Mouse (Mus musculus) embryo, embryonic 11 days (tissue): ENCODE measurements around the gene Abcb5.
"Not testable (repeated sequence)": the region's sequence is repeated elsewhere in the genome, so short reads cannot be mapped to it uniquely, and the experiment has no call there.

Source experiments
- DNase-seq: peaks from one replicate; pipeline ENCODE4 v3.0.0-alpha.2; 2015

Gene Abcb5

DNA sequence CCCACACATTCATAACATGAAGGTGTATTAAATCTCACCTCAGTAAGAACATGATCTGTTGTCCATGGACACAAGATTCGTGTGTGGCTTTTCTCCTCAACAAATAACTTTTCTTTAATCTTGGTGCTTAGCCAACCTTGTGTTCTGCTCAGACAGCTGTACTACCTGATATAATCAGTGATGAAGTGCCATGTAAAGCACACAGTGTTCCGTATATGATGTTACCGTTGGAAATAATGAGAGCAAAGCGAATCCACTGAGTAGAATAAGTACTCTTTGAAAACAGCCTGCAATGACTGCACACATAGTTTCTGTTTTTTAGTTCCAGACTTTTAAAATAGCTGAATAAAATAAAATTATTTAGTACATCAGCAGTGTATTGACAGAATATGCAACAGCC lies at the start of gene Abcb5:
Gene Abcb5 (minus strand): TSS at position 101 of the 400 bp plus-strand sequence.
- no peak for DNase-seq

DNA sequence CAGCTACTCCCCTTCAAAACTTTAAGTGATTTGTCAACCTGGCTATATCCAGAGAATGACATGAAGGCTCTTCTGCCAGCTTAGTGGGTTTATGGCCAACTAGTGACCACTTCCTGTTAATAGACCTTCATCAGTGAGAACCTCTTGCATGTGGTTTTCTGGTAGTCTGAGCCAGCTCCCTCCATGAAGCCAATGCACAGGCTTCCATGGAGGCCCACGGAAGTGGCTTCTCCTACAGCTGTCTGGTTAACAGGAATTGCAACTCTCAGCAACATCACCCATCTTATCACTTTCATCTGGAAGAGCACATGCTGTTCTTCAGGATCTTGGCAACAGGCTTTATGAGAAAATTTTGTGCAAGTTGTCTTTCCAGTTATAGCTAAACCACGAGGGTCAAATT lies 33.0 kb upstream of the Abcb5 start:
- DNase-seq, result no peak

DNA sequence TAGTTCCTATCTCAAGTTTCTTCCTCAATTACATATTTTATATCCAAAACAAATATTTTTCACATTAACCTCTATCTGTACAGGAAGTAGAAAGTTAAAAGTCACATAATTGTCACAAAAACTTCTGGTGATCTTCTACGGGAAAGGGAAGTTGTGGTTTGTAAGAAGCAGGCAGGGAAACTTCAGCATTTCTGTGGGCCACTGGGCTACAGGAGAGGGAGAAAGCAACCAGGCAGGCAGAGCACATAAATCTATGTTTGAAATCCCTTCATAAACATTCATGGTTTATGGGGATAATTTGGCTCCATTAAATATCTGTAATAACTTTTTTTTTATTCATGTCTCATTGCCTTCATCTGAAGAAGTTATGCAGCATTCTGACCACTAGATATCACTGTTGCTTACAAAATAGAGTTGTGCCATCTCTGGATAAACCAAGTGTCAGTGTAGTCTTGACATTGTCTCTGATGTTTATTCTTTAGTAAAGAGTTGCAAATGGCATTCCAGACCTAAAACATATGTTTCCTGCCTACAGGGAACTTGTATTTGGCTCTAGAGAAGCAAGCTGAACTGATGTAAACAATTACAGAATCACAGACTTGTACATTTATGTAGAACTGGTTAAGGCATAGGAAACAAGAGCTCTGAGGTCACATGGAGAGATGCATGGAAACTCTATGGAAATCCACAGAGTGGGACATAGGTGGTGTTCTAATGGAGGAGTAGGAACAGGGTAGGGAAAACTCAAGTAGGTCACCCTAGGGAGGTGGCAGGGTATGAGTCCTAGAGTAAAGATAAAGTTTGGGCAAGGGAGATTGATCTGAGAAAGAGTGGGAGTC lies 28.3 kb upstream of the Abcb5 start:
- peak; percentile 10 for DNase-seq

DNA sequence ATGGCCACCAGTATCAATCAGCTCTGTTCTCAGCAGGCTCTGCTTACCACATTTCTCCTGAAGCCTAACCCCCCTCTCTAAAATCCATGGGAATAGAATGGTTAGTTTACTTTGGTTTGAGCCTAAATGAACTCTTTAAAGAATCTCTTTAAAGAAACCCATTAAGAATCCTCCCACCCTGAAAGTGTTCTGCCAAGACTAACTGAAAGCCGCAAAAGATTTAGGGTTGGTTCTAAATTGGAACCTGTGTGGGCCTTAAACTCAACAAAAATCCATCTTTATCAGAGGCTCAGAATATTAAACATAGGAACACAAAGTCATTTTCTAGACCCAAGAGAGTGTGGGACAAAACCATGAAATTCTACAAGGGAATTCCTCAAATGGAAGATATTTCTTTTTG lies 18.6 kb upstream of the Abcb5 start:
- no peak for DNase-seq

DNA sequence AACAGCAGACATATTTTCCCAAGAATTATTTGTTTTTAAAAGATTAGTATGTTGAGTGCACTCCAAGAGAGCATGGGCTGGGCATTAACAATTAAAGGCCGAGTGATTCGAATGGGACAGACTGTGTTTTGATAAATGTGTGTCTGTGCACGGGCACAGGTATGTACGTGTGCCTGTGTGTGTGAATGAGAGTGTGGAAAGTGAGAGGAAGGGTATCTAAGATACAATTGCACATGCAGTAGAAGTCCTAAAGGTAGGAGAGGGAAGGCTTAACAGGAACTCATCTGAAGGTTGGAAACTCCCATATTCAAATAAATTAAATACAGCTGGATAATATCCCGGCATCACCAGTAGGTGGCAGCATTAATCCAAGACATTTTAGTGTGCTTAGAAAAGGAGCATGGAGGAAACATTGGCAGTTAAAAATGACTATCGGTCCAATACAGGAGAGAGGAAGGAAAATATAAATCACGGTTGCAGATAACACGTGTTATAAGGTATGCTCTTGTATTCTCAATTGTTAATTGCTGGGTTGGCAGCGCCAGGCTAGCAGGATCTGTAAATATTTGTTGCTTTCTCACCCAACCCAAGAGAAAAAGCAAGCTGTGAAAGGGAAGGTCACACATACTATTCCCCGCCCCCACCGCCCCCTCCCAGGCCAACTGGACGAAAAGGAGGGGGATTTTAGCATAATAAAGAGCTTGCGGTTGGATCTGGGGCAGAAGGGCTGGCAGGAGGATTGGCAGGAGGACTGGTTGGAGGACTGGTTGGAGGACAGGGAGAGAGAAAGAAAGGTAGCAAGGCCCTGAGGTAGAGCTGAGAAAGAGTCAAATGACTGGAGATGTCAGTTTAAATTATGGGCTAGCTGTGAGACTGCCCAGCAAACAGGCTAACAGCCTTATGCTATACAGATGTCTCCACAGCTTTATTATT lies 35.6 kb downstream of the Abcb5 start:
- peak; percentile 86 for DNase-seq

DNA sequence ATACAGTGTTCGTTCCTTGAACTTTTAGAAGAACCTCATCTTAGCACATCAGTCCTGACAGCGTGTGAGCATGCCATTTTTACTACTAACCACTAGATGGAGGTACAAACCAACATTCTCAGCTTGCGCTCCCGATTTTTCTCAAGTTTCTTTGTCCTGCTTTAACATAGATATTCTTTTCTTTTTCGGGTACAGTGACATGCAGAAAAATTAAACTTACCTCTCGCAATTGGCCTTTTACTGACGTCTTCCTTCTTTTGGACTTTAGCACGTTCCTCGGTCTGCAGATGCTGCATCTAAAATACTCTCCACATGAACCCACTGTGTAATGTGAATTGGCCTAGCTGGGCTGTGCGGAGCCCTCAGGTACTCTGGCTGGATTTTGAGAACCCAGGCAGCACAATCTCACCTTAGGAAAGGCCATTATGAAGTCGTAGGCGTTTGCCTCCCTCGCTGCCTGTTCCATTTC lies 39.4 kb downstream of the Abcb5 start:
- peak; percentile 74 for DNase-seq

DNA sequence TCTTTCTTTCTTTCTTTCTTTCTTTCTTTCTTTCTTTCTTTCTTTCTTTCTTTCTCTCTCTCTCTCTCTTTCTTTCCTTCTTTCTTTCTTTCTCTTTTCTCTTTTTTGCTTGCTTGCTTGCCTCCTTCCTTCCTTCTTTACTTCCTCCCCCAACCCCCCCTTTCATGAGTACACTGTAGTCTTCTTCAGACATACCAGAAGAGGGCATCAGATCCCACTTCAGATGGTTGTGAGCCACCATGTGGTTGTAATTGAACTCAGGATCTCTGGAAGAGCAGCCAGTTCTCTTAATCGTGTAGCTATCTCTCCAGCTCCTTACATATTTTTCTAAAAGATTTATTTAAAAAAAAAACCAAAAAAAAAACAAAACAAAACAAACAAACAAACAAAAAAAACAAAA lies 42.3 kb downstream of the Abcb5 start:
- not testable (repeated sequence) for DNase-seq

DNA sequence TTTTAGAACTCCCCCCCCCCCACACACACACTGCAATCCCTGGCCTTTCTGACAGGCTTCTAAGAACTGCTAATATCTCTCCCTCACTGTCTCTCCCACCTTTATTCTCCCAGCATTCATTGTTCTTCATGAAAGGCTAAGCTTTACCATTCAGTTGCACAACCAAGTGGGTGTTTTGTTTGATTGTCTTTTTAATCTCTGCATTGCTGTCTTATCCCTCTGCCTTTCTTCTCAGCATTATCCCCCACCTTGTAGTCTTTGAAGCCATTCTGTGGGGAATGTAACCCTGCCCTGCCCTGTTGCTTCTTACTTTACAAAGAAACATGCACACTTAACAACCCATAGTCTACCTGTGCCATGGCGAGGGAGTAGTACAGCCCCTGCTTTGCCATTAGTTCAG lies 48.5 kb downstream of the Abcb5 start:
- no peak for DNase-seq

DNA sequence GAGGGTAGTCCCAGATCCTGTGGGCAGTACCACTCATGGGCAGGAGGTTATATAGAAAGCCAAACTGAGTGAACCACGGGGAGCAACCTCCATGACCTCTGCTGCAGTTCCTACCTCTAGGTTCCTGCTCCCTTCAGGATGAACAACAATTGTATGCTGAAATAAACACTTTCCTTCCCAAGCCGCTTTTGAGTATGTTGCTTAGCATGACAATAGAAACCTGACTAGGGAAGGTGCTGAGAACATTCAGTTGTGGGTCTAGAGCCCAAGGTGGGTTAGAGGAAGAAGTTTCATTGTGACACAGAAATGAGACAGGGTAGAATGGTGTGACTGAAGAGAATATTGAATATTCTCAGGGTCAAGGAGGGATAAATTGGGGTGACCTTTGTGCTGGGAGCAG lies 55.9 kb downstream of the Abcb5 start:
- no peak for DNase-seq

DNA sequence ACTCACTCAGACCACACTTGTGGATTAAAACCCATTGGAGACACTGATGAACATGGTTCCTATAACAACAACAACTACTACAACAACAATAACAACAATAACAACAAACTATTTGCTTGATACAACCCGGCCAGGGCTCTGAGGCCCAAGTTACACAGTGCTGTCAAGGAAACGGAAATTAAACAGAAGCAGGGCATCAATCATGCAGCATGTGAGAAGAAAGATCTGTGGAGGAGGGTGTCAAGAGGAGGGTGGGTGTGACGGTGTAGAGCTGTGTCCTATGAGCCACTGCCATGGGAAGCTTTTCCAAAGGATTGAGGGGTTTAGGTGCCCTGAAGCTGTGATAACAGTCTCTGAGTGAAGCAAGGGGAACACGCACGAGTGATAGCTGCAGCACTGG lies 64.0 kb downstream of the Abcb5 start:
- DNase-seq, result no peak

DNA sequence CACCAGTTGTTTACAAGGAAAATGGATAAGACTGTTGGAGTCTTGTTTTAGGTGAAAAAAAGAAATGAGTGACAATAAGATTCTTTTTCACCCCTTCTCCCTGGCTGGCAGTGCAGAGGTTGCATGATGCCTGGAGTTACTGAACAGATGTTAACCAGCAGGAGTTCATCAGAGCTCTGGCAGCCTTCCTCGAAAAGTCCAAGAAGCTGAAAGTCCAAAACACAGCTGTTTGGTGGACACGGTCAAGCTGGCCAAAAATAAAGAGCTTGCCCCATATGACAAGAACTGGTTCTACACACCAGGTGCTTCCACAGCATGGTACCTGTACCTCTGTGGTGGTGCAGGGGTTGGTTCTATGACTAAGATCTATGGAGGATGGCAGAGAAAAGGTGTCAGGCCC lies 78.3 kb downstream of the Abcb5 start:
- DNase-seq, result no peak

DNA sequence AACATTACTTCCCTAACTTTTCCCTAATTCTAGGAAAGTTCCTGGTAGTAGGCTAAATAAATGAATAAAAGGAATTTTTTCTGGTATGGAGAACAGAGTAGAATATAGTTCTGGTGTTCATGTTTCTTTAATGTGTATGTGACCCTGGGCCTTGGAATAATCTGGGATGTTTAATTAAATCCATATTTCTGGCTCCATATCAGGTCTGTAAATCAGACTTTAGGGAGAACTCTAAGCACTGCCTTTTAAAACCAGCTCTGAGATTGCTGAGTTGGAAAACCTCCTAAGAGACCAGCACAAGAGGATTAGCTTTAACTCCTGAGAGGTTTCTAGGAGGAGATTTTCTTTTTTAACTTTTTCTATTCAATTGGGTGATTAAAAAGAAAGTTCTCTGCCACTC lies 83.4 kb downstream of the Abcb5 start:
- no peak for DNase-seq

DNA sequence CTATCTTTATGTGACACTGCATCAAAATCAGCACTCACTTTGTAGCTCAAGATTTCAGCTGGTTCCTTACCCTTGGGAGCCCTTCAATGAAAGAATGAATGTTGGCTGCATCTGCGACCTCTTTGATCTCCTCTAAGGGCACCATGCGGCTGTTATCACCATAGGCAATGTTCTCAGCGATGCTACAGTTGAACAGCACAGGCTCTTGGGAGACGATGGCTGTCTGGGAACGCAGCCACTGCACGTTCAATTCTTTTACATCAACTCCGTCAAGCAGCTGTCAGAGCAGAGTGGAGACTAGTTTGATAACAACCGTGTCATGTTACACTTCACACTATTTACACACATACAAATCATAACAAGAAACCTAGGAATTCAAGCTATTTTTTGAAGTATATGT lies 93.5 kb downstream of the Abcb5 start:
- DNase-seq, result no peak

DNA sequence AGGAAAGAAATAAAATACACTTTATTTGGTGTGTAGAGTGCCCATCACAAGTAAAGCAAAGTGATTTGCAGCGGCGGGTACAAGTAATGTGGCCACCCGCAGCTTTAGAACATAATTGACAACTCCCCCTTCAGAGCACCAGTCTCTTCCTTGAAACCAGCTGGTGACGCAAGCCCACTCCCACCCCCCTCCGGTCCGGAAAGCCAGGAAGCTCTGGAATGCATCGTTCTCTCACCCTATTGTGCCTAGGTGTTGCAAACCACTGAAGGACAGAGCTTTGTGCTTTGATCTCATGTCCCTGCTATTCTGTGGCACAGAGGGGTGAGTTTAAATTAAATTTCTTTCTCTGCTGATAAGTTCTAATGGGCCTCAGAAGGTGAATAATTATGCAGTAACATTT lies 110.1 kb downstream of the Abcb5 start:
- DNase-seq, result peak; percentile 42

DNA sequence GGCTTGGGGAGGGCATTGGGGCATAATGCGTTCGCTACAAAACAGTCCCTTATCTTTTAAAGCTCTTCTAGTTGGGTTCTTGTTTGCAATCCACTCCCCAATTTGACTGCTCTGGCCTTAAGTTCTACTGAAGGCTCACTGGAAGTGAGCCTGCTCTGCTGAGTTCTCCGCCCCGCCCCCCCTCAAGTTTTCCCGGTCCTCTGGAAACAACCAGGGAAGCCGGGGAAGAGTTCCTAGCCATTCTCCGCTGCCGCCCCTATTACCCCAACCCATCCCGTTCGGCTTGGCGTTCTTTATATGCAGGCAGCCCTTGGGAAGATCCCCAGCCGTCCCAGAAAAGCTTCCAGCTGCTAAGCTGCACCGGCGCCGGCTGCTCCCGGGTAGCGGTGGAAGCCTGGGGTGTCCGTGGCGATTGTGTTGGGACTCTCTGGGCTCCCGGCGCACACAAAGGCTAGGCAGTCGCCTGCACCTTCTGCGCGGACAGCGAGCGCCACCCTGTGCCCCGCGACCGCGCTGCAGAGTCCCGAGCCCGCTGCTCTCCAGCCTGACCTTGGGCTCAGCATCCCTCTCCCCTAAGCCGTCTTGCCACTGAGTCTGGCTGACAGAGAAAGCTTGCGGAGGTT lies 111.3 kb downstream of the Abcb5 start:
- DNase-seq, result peak; percentile 93

DNA sequence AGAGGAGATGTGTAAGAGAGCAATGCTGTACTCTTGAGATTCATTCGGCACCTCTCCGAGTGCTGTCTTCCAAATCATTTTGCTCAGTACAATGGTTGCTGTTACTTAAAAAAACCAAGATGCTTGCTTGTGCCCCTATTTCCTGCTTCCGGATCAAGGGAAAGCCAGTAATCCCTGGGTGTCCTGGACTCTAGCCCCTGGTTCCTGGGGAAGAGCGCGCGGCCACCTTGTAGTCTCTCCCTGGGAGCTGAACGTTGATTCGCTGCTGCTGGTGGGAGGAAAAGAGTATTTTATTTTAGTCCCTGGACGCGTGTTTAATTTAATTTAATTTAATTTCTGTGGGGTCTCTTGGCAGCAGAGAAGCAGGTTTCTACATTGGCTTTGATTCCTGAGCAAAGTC lies 111.8 kb downstream of the Abcb5 start:
- peak; percentile 49 for DNase-seq

DNA sequence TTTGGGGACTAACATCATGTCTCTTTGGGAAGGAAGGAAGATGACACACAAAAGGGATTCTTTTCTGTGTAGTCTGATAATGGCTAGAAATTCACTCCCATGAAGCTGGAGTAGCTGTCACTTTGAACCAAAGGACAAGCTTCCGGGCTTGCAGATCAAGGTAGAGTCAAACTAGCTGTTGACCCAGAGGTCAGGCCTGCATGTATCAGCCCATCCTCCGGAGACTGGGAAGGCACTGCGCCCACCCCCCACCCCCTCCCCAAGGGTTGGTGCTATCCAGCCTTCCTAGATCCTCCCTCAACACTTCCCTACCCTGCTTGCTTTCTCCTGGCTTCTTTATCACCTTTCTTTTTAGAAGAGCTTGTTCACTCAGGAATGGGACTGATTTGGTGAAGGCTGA lies 112.9 kb downstream of the Abcb5 start:
- peak; percentile 48 for DNase-seq

DNA sequence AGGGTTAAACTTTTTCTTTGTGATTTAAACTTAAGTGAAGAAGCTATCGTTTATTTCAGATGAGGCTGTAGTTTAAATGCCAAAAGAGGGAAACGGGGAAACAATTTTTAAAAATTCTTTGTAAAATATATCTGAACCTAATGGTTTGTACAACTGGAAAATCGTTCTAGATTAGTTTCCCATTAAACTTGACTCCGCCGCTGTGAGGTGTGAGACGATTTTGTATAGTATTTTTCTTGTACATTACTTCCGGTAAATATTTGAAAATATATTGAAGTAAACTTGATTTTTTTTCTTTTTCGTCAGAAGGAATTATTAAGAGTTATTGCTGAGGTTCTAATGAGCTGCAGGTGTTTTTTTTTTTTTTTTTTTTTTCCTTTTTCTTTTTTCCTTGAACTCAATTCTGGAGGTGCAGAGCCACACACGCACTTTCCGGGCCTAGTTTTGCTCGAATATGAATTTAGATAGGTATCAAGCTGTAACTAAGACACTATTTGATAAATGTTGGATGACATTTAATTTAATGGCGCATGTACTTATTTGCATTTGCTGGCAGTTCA lies 115.3 kb downstream of the Abcb5 start:
- DNase-seq, result no peak

DNA sequence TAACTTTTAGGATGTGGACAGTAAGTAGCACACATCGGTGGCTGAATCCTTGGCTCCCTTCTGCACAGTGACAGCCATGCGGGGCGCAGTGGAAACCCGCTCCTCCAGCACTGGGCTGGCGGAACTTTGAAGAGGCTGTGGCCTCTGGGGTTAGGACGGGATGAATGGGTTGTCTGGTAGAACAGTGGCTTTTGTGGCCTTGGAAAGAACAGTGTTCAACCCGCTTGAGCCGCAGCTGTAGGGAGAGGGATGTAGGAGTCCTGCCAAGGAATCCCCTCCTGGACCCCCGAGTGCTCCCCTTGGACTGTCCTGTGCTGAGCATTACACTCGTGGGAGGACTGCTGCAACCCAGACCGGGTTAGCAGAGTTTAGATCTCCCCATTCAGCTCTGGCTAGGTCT lies 116.2 kb downstream of the Abcb5 start:
- peak; percentile 51 for DNase-seq

DNA sequence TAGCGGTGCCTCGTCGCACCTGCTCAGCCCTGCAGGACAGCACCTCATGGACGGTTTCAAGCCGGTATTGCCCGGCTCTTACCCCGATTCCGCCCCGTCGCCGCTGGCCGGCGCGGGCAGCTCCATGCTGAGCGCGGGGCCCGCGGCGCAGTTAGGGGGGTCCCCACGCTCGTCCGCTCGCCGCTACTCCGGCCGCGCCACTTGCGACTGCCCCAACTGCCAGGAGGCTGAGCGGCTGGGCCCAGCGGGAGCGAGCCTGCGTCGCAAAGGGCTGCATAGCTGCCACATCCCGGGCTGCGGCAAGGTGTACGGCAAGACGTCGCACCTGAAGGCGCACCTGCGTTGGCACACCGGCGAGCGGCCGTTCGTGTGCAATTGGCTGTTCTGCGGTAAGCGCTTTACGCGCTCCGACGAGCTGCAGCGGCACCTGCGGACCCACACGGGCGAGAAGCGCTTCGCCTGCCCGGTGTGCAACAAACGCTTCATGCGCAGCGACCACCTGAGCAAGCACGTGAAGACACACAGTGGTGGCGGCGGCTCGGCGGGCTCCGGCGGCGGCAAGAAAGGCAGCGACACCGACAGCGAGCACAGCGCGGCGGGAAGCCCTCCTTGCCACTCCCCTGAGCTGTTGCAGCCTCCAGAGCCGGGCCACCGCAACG lies 116.9 kb downstream of the Abcb5 start:
- DNase-seq, result peak; percentile 54

DNA sequence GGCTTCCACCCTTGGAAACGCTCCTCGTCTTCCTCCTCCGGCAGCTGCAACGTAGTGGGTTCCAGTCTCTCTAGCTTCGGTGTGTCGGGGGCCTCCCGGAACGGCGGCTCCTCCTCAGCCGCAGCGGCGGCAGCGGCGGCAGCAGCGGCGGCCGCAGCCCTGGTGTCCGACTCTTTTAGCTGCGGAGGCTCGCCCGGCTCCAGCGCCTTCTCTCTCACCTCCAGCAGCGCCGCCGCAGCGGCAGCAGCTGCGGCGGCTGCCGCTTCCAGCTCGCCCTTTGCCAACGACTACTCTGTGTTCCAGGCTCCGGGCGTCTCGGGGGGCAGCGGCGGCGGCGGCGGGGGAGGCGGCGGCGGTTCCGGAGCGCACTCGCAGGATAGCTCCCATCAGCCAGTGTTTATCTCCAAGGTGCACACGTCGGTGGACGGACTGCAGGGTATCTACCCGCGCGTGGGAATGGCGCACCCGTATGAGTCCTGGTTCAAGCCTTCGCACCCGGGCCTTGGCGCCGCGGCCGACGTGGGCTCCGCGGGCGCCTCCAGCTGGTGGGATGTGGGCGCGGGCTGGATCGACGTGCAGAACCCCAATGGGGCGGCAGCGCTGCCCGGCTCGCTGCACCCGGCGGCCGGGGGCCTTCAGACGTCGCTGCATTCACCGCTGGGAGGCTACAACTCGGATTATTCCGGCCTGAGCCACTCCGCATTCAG lies 117.6 kb downstream of the Abcb5 start:
- peak; percentile 70 for DNase-seq
